Mouse (Mus musculus) MEL (cell line): Measurements from ENCODE around the gene Naa25. TPM values are rescaled to one million over a fixed set of nuclear protein-coding genes. Genes with fewer than 3 reads are reported as not detected.

Source experiments
- DNase-seq: peaks from one replicate; pipeline ENCODE4 v3.0.0; 2011; ENCODE audit warnings: low read depth, low spot score
- H3K27ac ChIP-seq: 2 replicates; pipeline ENCODE4 v1.5.1; 2012; ENCODE audit warnings: low read depth, mild to moderate bottlenecking, control low read depth, low read length, moderate library complexity; ENCODE audit not compliant: control insufficient read depth
- H3K27me3 ChIP-seq, 2 experiments: fragments of 150-350 bp in 1 of 2; sonication (generic) in 1 of 2; 2 replicates each; pipeline ENCODE4 v1.6.1; 2012; ENCODE audit warnings: low read length in 2 of 2, mild to moderate bottlenecking in 2 of 2, improper control_type of control experiment in 1 of 2, moderate library complexity in 1 of 2; ENCODE audit not compliant: insufficient read depth in 2 of 2, control insufficient read depth in 1 of 2
- H3K36me3 ChIP-seq, 2 experiments: 2 replicates each; pipeline ENCODE4 v1.6.1; 2012 to 2014; ENCODE audit warnings: low read length in 2 of 2, improper control_type of control experiment in 1 of 2, inconsistent platforms in 1 of 2, mild to moderate bottlenecking in 1 of 2; ENCODE audit not compliant: insufficient read depth in 2 of 2, control insufficient read depth in 1 of 2
- H3K4me1 ChIP-seq, 2 experiments: fragments of 150-350 bp in 1 of 2; sonication (generic) in 1 of 2; 2 replicates each; pipeline ENCODE4 v1.6.1; 2012; ENCODE audit warnings: low read length in 2 of 2, improper control_type of control experiment in 1 of 2, mild to moderate bottlenecking in 1 of 2; ENCODE audit not compliant: insufficient read depth in 2 of 2, control insufficient read depth in 1 of 2
- H3K4me3 ChIP-seq, 2 experiments: fragments of 150-350 bp in 1 of 2; sonication (generic) in 1 of 2; 2 replicates each; pipeline ENCODE4 v1.5.1; 2012; ENCODE audit warnings: low read depth in 2 of 2, low read length in 2 of 2, mild to moderate bottlenecking in 2 of 2, moderate library complexity in 2 of 2, control low read depth in 1 of 2, improper control_type of control experiment in 1 of 2; ENCODE audit not compliant: control insufficient read depth in 1 of 2, insufficient read depth in 1 of 2
- H3K79me2 ChIP-seq: 2 replicates; pipeline ENCODE4 v1.6.1; 2012; ENCODE audit warnings: mild to moderate bottlenecking, low read length, moderate library complexity; ENCODE audit not compliant: control insufficient read depth, poor library complexity, insufficient read depth
- H3K9ac ChIP-seq: 2 replicates; pipeline ENCODE4 v1.6.1; 2012; ENCODE audit warnings: low read depth, mild to moderate bottlenecking, control low read depth, low read length, moderate library complexity; ENCODE audit not compliant: control insufficient read depth, poor library complexity, severe bottlenecking
- H3K9me3 ChIP-seq: fragments of 150-350 bp; sonication (generic); replicated peaks from 2 replicates; pipeline ENCODE4 v1.6.1; 2012; ENCODE audit warnings: mild to moderate bottlenecking, low read length, improper control_type of control experiment, moderate library complexity; ENCODE audit not compliant: insufficient read depth
- CHD1 ChIP-seq: IDR thresholded peaks from 2 replicates; pipeline ENCODE4 v1.6.1; 2012; ENCODE audit warnings: low read depth, mild to moderate bottlenecking, inconsistent platforms, low read length, improper control_type of control experiment
- E2F4 ChIP-seq: IDR thresholded peaks from 2 replicates; pipeline ENCODE4 v1.6.1; 2011; ENCODE audit warnings: low read depth, low read length, improper control_type of control experiment, borderline replicate concordance
- EP300 ChIP-seq, 2 experiments: IDR thresholded peaks; 2 replicates each; pipeline ENCODE4 v1.6.1; 2011; ENCODE audit warnings: improper control_type of control experiment in 2 of 2, low read length in 2 of 2, low read depth in 1 of 2, mild to moderate bottlenecking in 1 of 2
- GATA1 ChIP-seq: IDR thresholded peaks from 2 replicates; pipeline ENCODE4 v1.6.1; 2011; ENCODE audit warnings: low read depth, low read length, improper control_type of control experiment
- HCFC1 ChIP-seq: IDR thresholded peaks from 2 replicates; pipeline ENCODE4 v1.6.1; 2012; ENCODE audit warnings: low read depth, mild to moderate bottlenecking, inconsistent platforms, low read length, improper control_type of control experiment, moderate library complexity
- MAZ ChIP-seq: IDR thresholded peaks from 2 replicates; pipeline ENCODE4 v1.6.1; 2012; ENCODE audit warnings: low read depth, mild to moderate bottlenecking, inconsistent platforms, low read length, improper control_type of control experiment
- MXI1 ChIP-seq: IDR thresholded peaks from 2 replicates; pipeline ENCODE4 v1.6.1; 2011; ENCODE audit warnings: mild to moderate bottlenecking, low read depth, low read length, improper control_type of control experiment
- MYB ChIP-seq: IDR thresholded peaks from 2 replicates; pipeline ENCODE4 v1.6.1; 2011; ENCODE audit warnings: mild to moderate bottlenecking, low read depth, low read length, improper control_type of control experiment
- NELFE ChIP-seq: IDR thresholded peaks from 2 replicates; pipeline ENCODE4 v1.6.1; 2011; ENCODE audit warnings: low read depth, low read length, improper control_type of control experiment
- POLR2A ChIP-seq, 2 experiments: IDR thresholded peaks; 2 replicates each; pipeline ENCODE4 v1.6.1; 2011 to 2012; ENCODE audit warnings: low read length in 2 of 2, mild to moderate bottlenecking in 2 of 2, control low read depth in 1 of 2, improper control_type of control experiment in 1 of 2, low read depth in 1 of 2, moderate library complexity in 1 of 2; ENCODE audit not compliant: control insufficient read depth in 1 of 2, insufficient read depth in 1 of 2, poor library complexity in 1 of 2
- SIN3A ChIP-seq: IDR thresholded peaks from 2 replicates; pipeline ENCODE4 v1.6.1; 2012; ENCODE audit warnings: low read length, improper control_type of control experiment, inconsistent platforms
- TAL1 ChIP-seq: IDR thresholded peaks from 2 replicates; pipeline ENCODE4 v1.6.1; 2012; ENCODE audit warnings: mild to moderate bottlenecking, inconsistent platforms, low read length, moderate library complexity, mixed read lengths
- TBP ChIP-seq: IDR thresholded peaks from 2 replicates; pipeline ENCODE4 v1.8.0; 2011; ENCODE audit warnings: low read depth, low read length, improper control_type of control experiment
- UBTF ChIP-seq: IDR thresholded peaks from 2 replicates; pipeline ENCODE4 v1.6.1; 2012; ENCODE audit warnings: low read depth, mild to moderate bottlenecking, inconsistent platforms, low read length, improper control_type of control experiment, moderate library complexity, borderline replicate concordance; ENCODE audit not compliant: insufficient read depth
- USF2 ChIP-seq, 2 experiments: IDR thresholded peaks; 2 replicates each; pipeline ENCODE4 v1.6.1; 2011 to 2012; ENCODE audit warnings: improper control_type of control experiment in 2 of 2, low read length in 2 of 2, borderline replicate concordance in 1 of 2, inconsistent platforms in 1 of 2, low read depth in 1 of 2, mild to moderate bottlenecking in 1 of 2; ENCODE audit not compliant: insufficient read depth in 1 of 2
- ZKSCAN1 ChIP-seq: IDR thresholded peaks from 2 replicates; pipeline ENCODE4 v1.6.1; 2012; ENCODE audit warnings: low read depth, mild to moderate bottlenecking, inconsistent platforms, low read length, improper control_type of control experiment, moderate library complexity
- ZMIZ1 ChIP-seq: IDR thresholded peaks from 2 replicates; pipeline ENCODE4 v1.6.1; 2012; ENCODE audit warnings: low read depth, mild to moderate bottlenecking, inconsistent platforms, low read length, improper control_type of control experiment, moderate library complexity
- ZNF384 ChIP-seq: IDR thresholded peaks from 2 replicates; pipeline ENCODE4 v1.6.1; 2012; ENCODE audit warnings: low read depth, mild to moderate bottlenecking, inconsistent platforms, low read length, improper control_type of control experiment
- polyA plus RNA-seq, 2 experiments: library from polyadenylated mRNA; stranded (reverse) in 1 of 2; unstranded in 1 of 2; fragments of >175 nt in 1 of 2; fragments of >200 nt in 1 of 2; gene quantifications; 2 replicates each; pipeline versions ENCODE4 v1.2.1 to v1.2.4; 2012; ENCODE audit warnings: low replicate concordance in 2 of 2, low read depth in 1 of 2; ENCODE audit not compliant: insufficient read length in 2 of 2, insufficient read depth in 1 of 2, missing spikeins in 1 of 2
- total RNA-seq: library from RNA; depleted of rRNA; stranded (reverse); fragments of 300-350 nt; gene quantifications from 2 replicates; pipeline ENCODE4 v1.2.3, GENCODE M21; 2012

Gene Naa25
- total and polyA plus RNA-seq, 3 experiments: 53.0 to 59.6 TPM; not detected in 1

GRCm38 (mm10) chr5:121383857-121384756 lies 13.6 kb upstream of the Naa25 start:
- Histone ChIP-seq H3K9ac (peak overlapping the region; percentile 86), H3K36me3 (peaks cover 0 to 14% of the 10 kb centered on the region in 2 experiments; a peak in 2 of 4 replicates), H3K9me3 (no peaks in the 10 kb centered on the region), H3K4me3 (peak overlapping the region; percentile 80 to 100), H3K27ac (no peak overlapping the region; the same call in 1 of the 2 replicates), H3K79me2 (peaks cover 3% of the 10 kb centered on the region; the same call in 1 of the 2 replicates), H3K27me3 (no peaks in the 10 kb centered on the region), H3K4me1 (peaks cover 2 to 16% of the 10 kb centered on the region in 2 experiments; a peak in 3 of 4 replicates)
- no peak for DNase-seq
- no peak for TF ChIP-seq E2F4
- no peak for TF ChIP-seq NELFE
- TF ChIP-seq SIN3A: no peak
- TF ChIP-seq MAZ: no peak
- TF ChIP-seq ZMIZ1: no peak
- no peak for TF ChIP-seq ZNF384
- no peak for TF ChIP-seq ZKSCAN1
- no peak for TF ChIP-seq GATA1

- Histone ChIP-seq H3K36me3 (peaks cover 0 to 14% of the 10 kb centered on the region in 2 experiments; a peak in 2 of 4 replicates), H3K4me3 (peak overlapping the region; percentile 80 to 100), H3K9me3 (no peaks in the 10 kb centered on the region), H3K79me2 (peaks cover 3% of the 10 kb centered on the region; the same call in 1 of the 2 replicates), H3K27me3 (no peaks in the 10 kb centered on the region), H3K27ac (peak overlapping the region; percentile 75), H3K4me1 (peaks cover 2 to 16% of the 10 kb centered on the region in 2 experiments; a peak in 3 of 4 replicates), H3K9ac (peak overlapping the region; percentile 86)
- TF ChIP-seq TAL1 (no peak), UBTF (peak; percentile 67; the same call in 1 of the 2 replicates), POLR2A (IDR thresholded peaks at IDR 0.05; ENCODE audit: control insufficient read depth in 1 of 2, insufficient read depth in 1 of 2, low read depth in 1 of 2, low read length in 2 of 2, poor library complexity in 1 of 2) (peak in 1 of 2 experiments; percentile 61; a peak in 1 of 4 replicates), CHD1 (0 out of 2 replicates have a peak, but pooled peaks have one; percentile 54), EP300 (IDR thresholded peaks at IDR 0.05; ENCODE audit: low read depth in 1 of 2, low read length in 2 of 2) (0 out of 4 replicates have a peak, but pooled peaks of 1 of the 2 experiments have one; percentile 21), ZNF384 (peak; percentile 76; the same call in 1 of the 2 replicates), TBP (no peak), ZMIZ1 (no peak; the same call in 1 of the 2 replicates), NELFE (peak; percentile 28; the same call in 1 of the 2 replicates), HCFC1 (0 out of 2 replicates have a peak, but pooled peaks have one; percentile 22), USF2 (IDR thresholded peaks at IDR 0.05; ENCODE audit: borderline replicate concordance in 1 of 2, insufficient read depth in 1 of 2, low read depth in 1 of 2, low read length in 2 of 2) (0 out of 4 replicates have a peak, but pooled peaks of 1 of the 2 experiments have one; percentile 5), MXI1 (peak; percentile 16), MYB (no peak)
- DNase-seq: peak; percentile 73
Observed at GRCm38 (mm10) chr5:121384757-121385460, 12.8 kb upstream of the Naa25 start.
